Mouse (Mus musculus) heart, postnatal 4 days (tissue): ENCODE data around the gene Pax8. TPM values are rescaled to one million over a fixed set of nuclear protein-coding genes. Genes with fewer than 3 reads are reported as not detected.

Experiments used
- DNase-seq: peaks from one replicate; pipeline ENCODE4 v3.0.0; 2021
- total RNA-seq, 2 experiments: library from RNA; stranded (reverse); gene quantifications; 2 replicates each; pipeline ENCODE4 v1.2.3; 2021

Pax8 gene
- total RNA-seq = not detected

- DNase-seq = no peak
Measured at GRCm38 (mm10) chr2:24475420-24475819, at the start of gene Pax8. Gene Pax8 (minus strand): TSS chr2:24475599.

GRCm38 (mm10) chr2:24521430-24522226 lies 46.2 kb upstream of the Pax8 start:
- peak; percentile 21 for DNase-seq

GRCm38 (mm10) chr2:24520576-24521272 lies 45.3 kb upstream of the Pax8 start:
- DNase-seq = no peak

GRCm38 (mm10) chr2:24516946-24517345 lies 41.5 kb upstream of the Pax8 start:
- no peak for DNase-seq

- no peak for DNase-seq
Measured at GRCm38 (mm10) chr2:24507359-24507758, 32.0 kb upstream of the Pax8 start.

- DNase-seq = peak; percentile 47
Measured at GRCm38 (mm10) chr2:24502963-24503471, 27.6 kb upstream of the Pax8 start.

GRCm38 (mm10) chr2:24500921-24501320 lies 25.5 kb upstream of the Pax8 start:
- DNase-seq = no peak

GRCm38 (mm10) chr2:24490564-24490963 lies 15.2 kb upstream of the Pax8 start:
- no peak for DNase-seq

GRCm38 (mm10) chr2:24488660-24489059 lies 13.3 kb upstream of the Pax8 start:
- DNase-seq = no peak

GRCm38 (mm10) chr2:24487056-24487825 lies 11.8 kb upstream of the Pax8 start:
- no peak for DNase-seq

- no peak for DNase-seq
Measured at GRCm38 (mm10) chr2:24485398-24485797, 10.0 kb upstream of the Pax8 start.

GRCm38 (mm10) chr2:24479906-24480305 lies 4.5 kb upstream of the Pax8 start:
- no peak for DNase-seq

GRCm38 (mm10) chr2:24479151-24479550 lies 3.8 kb upstream of the Pax8 start:
- DNase-seq = no peak

GRCm38 (mm10) chr2:24478611-24479010 lies 3.2 kb upstream of the Pax8 start:
- DNase-seq = no peak

GRCm38 (mm10) chr2:24474514-24475378 lies 653 bp downstream of the Pax8 start:
- DNase-seq = no peak

- no peak for DNase-seq
Measured at GRCm38 (mm10) chr2:24473641-24474511, 1.5 kb downstream of the Pax8 start.

GRCm38 (mm10) chr2:24472677-24473076 lies 2.7 kb downstream of the Pax8 start:
- DNase-seq = no peak

- DNase-seq = no peak
Measured at GRCm38 (mm10) chr2:24472111-24472510, 3.3 kb downstream of the Pax8 start.

GRCm38 (mm10) chr2:24469102-24469501 lies 6.3 kb downstream of the Pax8 start:
- no peak for DNase-seq

- DNase-seq = no peak
Measured at GRCm38 (mm10) chr2:24468430-24468829, 7.0 kb downstream of the Pax8 start.

GRCm38 (mm10) chr2:24467156-24467555 lies 8.2 kb downstream of the Pax8 start:
- no peak for DNase-seq
